Mouse (Mus musculus) right cerebral cortex, adult 18-20 months (tissue): ENCODE data around the gene Ms4a6b.
"Not testable (repeated sequence)": the region's sequence is repeated elsewhere in the genome, so short reads cannot be mapped to it uniquely, and the experiment has no call there.

ENCODE experiments used
- DNase-seq: peaks from one replicate; pipeline ENCODE4 v3.0.0; 2022; ENCODE audit warnings: mixed read lengths

Ms4a6b gene

DNA sequence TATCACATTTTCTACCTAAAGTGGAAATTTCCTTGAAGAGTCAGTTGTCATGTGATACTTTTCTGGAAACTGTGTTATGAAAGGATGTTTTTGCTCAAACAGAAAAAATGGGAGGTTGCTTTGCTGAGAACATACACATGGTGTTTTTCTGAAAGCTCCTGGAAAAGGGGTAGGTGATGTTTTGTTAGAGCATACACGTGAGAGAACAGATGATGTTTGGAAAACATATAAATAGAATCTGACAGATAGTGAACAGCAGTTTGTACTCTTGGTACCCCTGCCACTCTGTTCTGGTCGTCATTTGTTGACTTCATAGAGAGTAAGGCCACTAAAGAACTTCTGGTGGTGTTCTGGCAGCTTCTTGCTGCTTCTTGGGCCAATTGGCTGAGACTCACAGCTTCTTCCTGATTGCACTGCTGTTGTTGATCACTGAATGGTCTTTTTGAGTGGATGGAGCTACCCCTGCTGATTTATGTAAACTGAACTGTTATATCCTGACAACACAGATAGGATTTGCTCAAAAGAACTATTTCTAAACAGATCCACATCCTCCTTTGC lies 17.7 kb downstream of the Ms4a6b start:
- DNase-seq: no peak

DNA sequence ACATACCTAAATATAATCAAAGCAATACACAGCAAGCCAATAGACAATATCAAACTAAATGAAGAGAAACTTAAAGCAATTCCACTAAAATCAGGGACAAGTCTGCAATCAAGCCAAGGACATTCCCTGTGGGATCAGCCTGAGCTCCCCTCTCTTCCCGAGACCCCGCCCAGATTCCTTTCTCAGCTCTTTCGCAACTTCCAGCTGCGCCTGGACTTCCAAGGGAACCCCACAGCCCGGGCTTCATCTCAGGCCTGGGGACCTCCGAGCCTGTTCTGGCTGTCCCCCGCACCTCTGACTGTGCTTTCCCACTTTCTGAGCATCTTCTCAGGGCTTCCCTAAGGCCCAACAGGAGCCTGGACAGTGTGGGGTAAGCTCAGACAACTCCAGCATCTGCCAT lies 20.3 kb downstream of the Ms4a6b start, which contains the start of gene Ms4a4d:
Gene Ms4a4d, plus strand, starts transcription at position 209 of the 400 bp plus-strand sequence.
- no peak for DNase-seq

DNA sequence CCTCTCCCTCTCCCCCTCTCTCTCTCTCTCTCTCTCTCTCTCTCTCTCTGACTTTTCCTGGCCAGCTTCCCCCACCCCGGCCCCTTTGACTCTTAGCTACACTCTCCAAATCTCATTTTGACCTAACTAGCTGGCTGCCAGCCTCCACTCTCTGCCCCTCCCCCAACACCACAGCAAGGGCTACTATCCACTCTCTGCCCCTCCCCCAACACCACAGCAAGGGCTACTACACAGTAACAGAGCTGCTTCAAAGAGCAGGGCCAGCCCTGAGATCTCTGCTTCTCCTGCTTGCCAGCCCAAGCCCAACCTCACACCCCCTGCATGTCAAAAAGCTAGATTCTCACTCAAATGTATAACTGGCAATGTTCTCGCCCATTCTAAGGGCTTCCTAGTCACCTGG lies 21.0 kb downstream of the Ms4a6b start:
- no peak for DNase-seq

DNA sequence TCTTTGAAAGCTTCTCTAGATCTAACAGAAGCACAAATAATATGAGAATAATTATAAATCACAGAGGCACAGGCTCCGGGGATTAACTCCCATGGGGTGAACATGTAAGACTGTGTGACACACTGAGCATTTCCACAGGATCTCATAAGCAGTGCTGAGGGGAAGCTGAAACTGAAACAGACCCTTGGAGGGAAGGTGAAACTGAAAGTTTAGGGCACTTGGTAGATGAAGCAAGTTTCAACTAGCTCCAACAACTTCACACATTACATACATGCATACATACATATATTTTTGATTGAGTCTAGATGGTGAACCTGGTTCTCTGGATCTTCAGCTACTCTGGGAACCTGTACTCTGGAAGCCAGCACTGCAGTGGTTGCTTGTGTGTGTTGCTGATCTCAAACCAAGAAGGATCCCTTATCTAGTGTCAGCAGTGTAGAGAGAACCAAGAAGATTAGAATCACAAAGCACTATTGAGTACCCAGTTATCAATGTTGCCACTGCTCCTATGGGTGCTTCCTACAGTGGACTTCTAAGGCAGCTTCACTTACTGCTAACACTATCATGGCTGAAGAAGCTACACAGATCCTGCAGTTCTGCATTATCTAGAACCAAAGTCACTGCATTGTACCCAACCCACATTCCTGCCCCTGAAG lies 24.0 kb downstream of the Ms4a6b start:
- DNase-seq: not testable (repeated sequence)

DNA sequence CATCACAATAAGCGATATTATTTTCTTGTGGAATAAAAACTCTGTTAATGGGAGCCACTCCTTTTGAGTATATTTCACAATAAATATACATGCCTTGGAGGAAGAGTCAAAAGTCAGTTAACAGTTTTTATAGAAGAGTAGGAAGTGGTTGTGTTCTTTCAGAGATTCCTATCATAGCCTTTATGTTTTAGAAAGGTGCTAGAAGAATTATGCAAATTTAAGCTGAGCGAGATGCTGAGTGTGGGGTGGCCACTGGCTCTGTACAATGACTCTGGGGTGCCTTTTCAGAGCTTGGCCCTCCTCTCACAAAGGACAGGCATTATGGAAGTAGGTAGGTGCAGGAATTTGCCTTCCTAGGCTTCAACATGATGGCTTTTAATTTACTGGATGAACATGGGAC lies 28.1 kb downstream of the Ms4a6b start:
- DNase-seq: not testable (repeated sequence)

DNA sequence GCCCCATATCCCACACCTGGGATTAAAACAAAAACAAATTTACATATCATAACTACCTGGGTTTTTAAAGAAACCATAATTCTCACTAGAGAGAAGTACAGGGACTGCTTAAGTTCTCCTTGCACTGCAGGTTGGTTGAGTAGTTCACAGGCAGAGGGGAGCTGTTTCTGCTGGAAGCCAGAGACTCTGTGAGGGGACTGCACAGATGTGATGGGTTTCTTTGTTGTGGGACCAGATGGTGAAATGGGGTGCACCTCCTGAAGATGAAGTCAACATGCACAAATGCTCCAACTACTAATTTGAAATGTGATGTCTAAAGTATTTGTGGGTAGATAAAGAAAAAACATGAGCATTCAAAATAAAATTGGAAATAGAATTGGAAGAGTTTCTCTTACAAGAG lies 31.6 kb downstream of the Ms4a6b start:
- DNase-seq: no peak

DNA sequence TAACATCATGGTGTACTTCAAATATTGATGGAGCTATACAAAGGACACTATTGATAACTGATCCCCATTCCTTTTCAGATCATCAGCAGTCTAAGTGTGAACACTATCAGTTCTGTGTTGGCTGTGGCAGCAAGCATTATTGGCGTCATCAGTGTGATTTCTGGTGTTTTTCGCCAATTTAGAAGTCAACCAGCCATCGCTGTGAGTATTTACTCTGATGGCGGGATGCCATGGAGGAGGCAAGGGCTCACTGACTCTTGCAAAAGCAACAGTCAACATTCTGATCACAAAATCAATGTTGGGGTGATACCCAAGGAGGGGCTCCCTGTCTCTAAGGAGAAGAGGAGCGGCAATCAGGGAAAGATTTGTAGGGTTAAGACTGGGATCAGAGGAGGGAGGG lies 38.4 kb downstream of the Ms4a6b start:
- no peak for DNase-seq

DNA sequence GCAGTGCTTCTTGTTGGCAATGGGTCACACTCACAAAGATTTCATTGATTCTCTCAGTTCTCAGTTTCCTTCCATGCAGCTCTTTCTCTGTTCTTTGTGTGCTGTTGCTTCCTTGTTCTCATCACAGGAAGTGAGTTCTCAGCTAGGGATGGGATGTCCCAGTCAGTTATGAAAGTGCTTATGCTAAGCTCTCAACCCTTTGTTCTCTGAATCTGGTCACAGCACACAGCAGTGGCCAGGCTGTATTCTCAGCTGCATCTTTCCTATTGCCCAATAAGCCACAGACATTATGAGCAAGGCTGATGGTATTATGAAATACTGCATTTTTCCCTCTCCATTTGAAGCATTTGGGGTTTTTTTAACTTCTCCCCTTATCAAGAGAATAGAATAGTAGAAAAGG lies 43.2 kb downstream of the Ms4a6b start:
- not testable (repeated sequence) for DNase-seq

DNA sequence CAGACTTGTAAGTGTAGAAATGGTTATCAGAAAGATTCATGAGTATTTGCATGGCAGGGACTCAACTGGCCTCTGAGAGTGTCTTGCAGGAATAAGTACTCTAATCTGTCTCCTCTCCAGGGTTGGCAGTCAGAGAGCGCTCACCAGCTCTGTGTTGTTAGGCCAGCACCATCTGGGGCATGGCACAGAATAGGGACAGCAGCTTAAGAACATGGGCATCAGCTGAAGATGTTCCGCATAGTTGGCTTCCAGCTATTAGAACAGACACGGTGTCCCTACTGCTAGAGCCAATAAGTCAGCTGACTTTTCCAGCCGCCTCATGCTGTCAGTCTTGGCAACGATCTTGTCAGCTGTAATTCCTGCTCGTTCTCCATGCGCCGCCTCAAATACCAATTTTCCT lies 58.7 kb downstream of the Ms4a6b start:
- DNase-seq: no peak
